Mouse (Mus musculus): ENCODE data around the gene Sdhaf1. TPM values are rescaled to one million over a fixed set of nuclear protein-coding genes. Genes with fewer than 3 reads are reported as not detected.

The Sdhaf1 gene
- polyA plus RNA-seq, 1 experiment: 0.47 TPM

DNA sequence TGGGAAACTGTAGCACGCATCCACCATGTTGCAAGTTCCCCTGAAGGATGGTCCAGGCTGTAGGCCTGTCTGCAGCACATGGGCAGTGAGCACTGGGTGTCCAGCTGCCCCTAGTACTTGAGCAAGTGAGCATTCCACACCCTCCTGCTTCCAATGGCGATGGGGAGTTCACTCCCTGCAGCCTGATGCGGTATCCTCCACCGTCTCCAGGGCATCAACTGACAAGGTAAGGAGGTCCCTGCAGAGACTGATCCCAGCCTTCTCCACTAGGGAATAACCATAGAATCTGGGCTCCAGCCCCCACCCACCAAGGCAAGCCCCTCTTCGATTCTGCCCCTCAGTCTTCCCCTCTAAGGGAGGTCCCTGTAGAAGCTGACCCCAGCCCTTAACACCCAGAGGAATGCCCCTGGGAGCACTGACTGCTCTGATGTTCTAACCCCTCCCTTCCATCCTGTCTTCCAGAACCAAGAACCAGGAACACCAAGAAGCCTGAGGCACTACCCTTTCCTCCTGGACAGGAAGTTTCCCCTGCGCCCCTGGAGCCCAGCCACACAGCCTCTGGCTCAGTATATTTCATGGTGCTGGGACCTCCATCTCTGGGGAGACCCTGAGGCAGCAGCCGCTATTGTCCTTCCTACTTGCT, 34.5 kb downstream of the Sdhaf1 start:
- Histone ChIP-seq H3K27me3 (ENCODE audit: control insufficient read depth) (peaks cover 21% of the 10 kb centered on the region), H3K4me3 (replicated peaks) (no peak overlapping the region), H3K36me3 (ENCODE audit: control insufficient read depth) (no peaks in the 10 kb centered on the region)

DNA sequence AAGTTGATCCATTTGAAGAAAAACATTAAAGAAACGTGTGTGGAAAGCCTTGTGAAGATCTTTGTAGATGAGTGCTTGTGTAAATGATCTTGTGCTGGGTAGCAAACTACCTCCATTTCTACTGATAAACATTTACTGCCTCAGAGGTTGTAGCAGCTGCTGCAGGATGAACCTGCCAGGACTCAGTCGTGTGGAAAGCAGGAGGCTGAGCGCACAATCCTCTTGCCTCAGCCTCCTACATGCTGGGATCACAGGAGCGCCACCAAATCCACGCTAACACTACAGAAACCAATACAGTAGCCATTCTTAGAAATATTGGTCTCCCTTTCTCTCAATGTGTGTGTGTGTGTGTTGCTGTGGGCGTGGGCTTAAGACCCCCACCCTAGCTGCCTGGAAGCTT, 35.6 kb downstream of the Sdhaf1 start:
- TF ChIP-seq TAL1 (IDR thresholded peaks at IDR 0.05; ENCODE audit: low read length) (no peak), GATA1 (IDR thresholded peaks at IDR 0.05; ENCODE audit: low read length) (no peak)

More for the DNA sequence above, 34.5 kb downstream of the Sdhaf1 start:
- TF ChIP-seq GATA1 (IDR thresholded peaks at IDR 0.05; ENCODE audit: low read length) (no peak), TAL1 (IDR thresholded peaks at IDR 0.05; ENCODE audit: low read length) (no peak)
- Histone ChIP-seq H3K4me1 (ENCODE audit: control insufficient read depth) (no peaks in the 10 kb centered on the region; the same call in 1 of the 2 replicates), H3K9me3 (ENCODE audit: control insufficient read depth, low read length) (no peaks in the 10 kb centered on the region)

GRCm38 (mm10) chr7:30286701-30287410, 36.8 kb downstream of the Sdhaf1 start:
- H3K27me3 ChIP-seq (ENCODE audit: control insufficient read depth): peaks cover 16% of the 10 kb centered on the region
- no peak for TF ChIP-seq TAL1 (IDR thresholded peaks at IDR 0.05; ENCODE audit: low read length)
- no peak for TF ChIP-seq GATA1 (IDR thresholded peaks at IDR 0.05; ENCODE audit: low read length)
- no peaks in the 10 kb centered on the region for H3K9me3 ChIP-seq (ENCODE audit: control insufficient read depth, low read length)
- H3K36me3 ChIP-seq (ENCODE audit: control insufficient read depth): no peaks in the 10 kb centered on the region
- no peaks in the 10 kb centered on the region; the same call in 1 of the 2 replicates for H3K4me1 ChIP-seq (ENCODE audit: control insufficient read depth)
- no peak overlapping the region for H3K4me3 ChIP-seq (replicated peaks)

More for the DNA sequence above, 35.6 kb downstream of the Sdhaf1 start:
- peaks cover 21% of the 10 kb centered on the region for H3K27me3 ChIP-seq (ENCODE audit: control insufficient read depth)
- H3K4me3 ChIP-seq (replicated peaks): no peak overlapping the region
- no peaks in the 10 kb centered on the region for H3K36me3 ChIP-seq (ENCODE audit: control insufficient read depth)
- H3K4me1 ChIP-seq (ENCODE audit: control insufficient read depth): no peaks in the 10 kb centered on the region; the same call in 1 of the 2 replicates
- H3K9me3 ChIP-seq (ENCODE audit: control insufficient read depth, low read length): no peaks in the 10 kb centered on the region

DNA sequence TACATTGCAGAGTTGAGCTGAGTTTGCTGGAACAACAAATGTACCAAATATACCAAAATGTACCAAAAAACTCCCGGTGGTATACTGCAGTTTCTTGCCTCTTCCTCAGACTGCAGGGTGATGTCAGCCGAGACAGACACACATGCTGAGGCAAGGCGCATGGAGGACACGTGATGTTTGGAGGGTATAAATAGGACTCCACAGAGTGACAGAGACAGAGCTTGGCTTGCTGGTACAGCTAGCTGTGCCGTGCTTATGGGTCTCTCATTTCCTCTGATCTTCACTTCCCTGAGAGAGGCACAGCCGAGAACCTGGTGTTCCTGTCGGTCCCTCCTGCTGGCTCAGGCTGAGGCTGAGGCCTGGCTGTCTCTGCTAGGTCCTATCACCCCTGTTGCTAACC, 41.0 kb downstream of the Sdhaf1 start:
- TF ChIP-seq GATA1 (IDR thresholded peaks at IDR 0.05; ENCODE audit: low read length): no peak
- no peak for TF ChIP-seq TAL1 (IDR thresholded peaks at IDR 0.05; ENCODE audit: low read length)
- Histone ChIP-seq H3K36me3 (ENCODE audit: control insufficient read depth) (peaks cover 5% of the 10 kb centered on the region), H3K4me3 (replicated peaks) (no peak overlapping the region), H3K4me1 (ENCODE audit: control insufficient read depth) (peaks cover 37% of the 10 kb centered on the region), H3K9me3 (ENCODE audit: control insufficient read depth, low read length) (no peaks in the 10 kb centered on the region), H3K27me3 (ENCODE audit: control insufficient read depth) (peaks cover 5% of the 10 kb centered on the region)

GRCm38 (mm10) chr7:30281522-30281921, 42.2 kb downstream of the Sdhaf1 start:
- TF ChIP-seq TAL1 (IDR thresholded peaks at IDR 0.05; ENCODE audit: low read length) (no peak), GATA1 (IDR thresholded peaks at IDR 0.05; ENCODE audit: low read length) (no peak)
- Histone ChIP-seq H3K27me3 (ENCODE audit: control insufficient read depth) (no peaks in the 10 kb centered on the region; the same call in 1 of the 2 replicates), H3K4me3 (replicated peaks) (no peak overlapping the region)

GRCm38 (mm10) chr7:30280670-30281138, 43.0 kb downstream of the Sdhaf1 start:
- Histone ChIP-seq H3K4me3 (replicated peaks) (peak overlapping the region; percentile 83), H3K36me3 (ENCODE audit: control insufficient read depth) (peaks cover 16% of the 10 kb centered on the region), H3K9me3 (ENCODE audit: control insufficient read depth, low read length) (no peaks in the 10 kb centered on the region), H3K4me1 (ENCODE audit: control insufficient read depth) (peaks cover 45% of the 10 kb centered on the region), H3K27me3 (ENCODE audit: control insufficient read depth) (no peaks in the 10 kb centered on the region)
- no peak for TF ChIP-seq GATA1 (IDR thresholded peaks at IDR 0.05; ENCODE audit: low read length)
- TF ChIP-seq TAL1 (IDR thresholded peaks at IDR 0.05; ENCODE audit: low read length): no peak

More at GRCm38 (mm10) chr7:30281522-30281921, 42.2 kb downstream of the Sdhaf1 start:
- Histone ChIP-seq H3K36me3 (ENCODE audit: control insufficient read depth) (peaks cover 13% of the 10 kb centered on the region), H3K9me3 (ENCODE audit: control insufficient read depth, low read length) (no peaks in the 10 kb centered on the region), H3K4me1 (ENCODE audit: control insufficient read depth) (peaks cover 45% of the 10 kb centered on the region)

- Histone ChIP-seq H3K4me1 (ENCODE audit: control insufficient read depth) (peaks cover 45% of the 10 kb centered on the region), H3K9me3 (ENCODE audit: control insufficient read depth, low read length) (no peaks in the 10 kb centered on the region), H3K36me3 (ENCODE audit: control insufficient read depth) (peaks cover 20% of the 10 kb centered on the region), H3K4me3 (replicated peaks) (peak within 1 kb of the TSS; percentile 83), H3K27me3 (ENCODE audit: control insufficient read depth) (no peaks in the 10 kb centered on the region)
- no peak for TF ChIP-seq GATA1 (IDR thresholded peaks at IDR 0.05; ENCODE audit: low read length)
- TF ChIP-seq TAL1 (IDR thresholded peaks at IDR 0.05; ENCODE audit: low read length): no peak
These were observed 43.6 kb downstream of the Sdhaf1 start, which contains the start of the genes Thap8 and Wdr62 for GRCm38 (mm10) chr7:30279951-30280669. Gene Thap8 (plus strand): TSS chr7:30280094. Gene Wdr62 (minus strand): TSS chr7:30280419.

- Histone ChIP-seq H3K4me1 (ENCODE audit: control insufficient read depth) (peaks cover 45% of the 10 kb centered on the region), H3K4me3 (replicated peaks) (peak overlapping the region; percentile 83), H3K27me3 (ENCODE audit: control insufficient read depth) (no peaks in the 10 kb centered on the region), H3K9me3 (ENCODE audit: control insufficient read depth, low read length) (no peaks in the 10 kb centered on the region), H3K36me3 (ENCODE audit: control insufficient read depth) (peaks cover 25% of the 10 kb centered on the region)
- TF ChIP-seq TAL1 (IDR thresholded peaks at IDR 0.05; ENCODE audit: low read length): no peak
- no peak for TF ChIP-seq GATA1 (IDR thresholded peaks at IDR 0.05; ENCODE audit: low read length)
These were observed 44.2 kb downstream of the Sdhaf1 start for GRCm38 (mm10) chr7:30279536-30279935.

Measured in erythroblast, embryonic 14.5 days (primary cell).